Mouse (Mus musculus) midbrain, embryonic 10.5 days (tissue): Measurements from ENCODE around the gene Gm17604. TPM values are rescaled to one million over a fixed set of nuclear protein-coding genes. Genes with fewer than 3 reads are reported as not detected.

Experiments
- DNase-seq: peaks from one replicate; pipeline ENCODE4 v3.0.0-alpha.2; 2017; ENCODE audit warnings: low spot score
- H3K27ac ChIP-seq: fragments of 300-500 bp; sonication (generic); replicated peaks from 2 replicates; pipeline ENCODE4 v1.5.1; 2016; ENCODE audit warnings: mild to moderate bottlenecking
- H3K27me3 ChIP-seq: fragments of 300-500 bp; sonication (generic); 2 replicates; pipeline ENCODE4 v1.6.1; 2016; ENCODE audit warnings: low read depth, mild to moderate bottlenecking; ENCODE audit not compliant: poor library complexity, severe bottlenecking
- H3K36me3 ChIP-seq: fragments of 300-500 bp; sonication (generic); 2 replicates; pipeline ENCODE4 v1.6.1; 2016; ENCODE audit warnings: mild to moderate bottlenecking, moderate library complexity
- H3K4me1 ChIP-seq: fragments of 300-500 bp; sonication (generic); 2 replicates; pipeline ENCODE4 v1.6.1; 2016
- H3K4me3 ChIP-seq: fragments of 300-500 bp; sonication (generic); 2 replicates; pipeline ENCODE4 v1.5.1; 2016; ENCODE audit warnings: mild to moderate bottlenecking, moderate library complexity
- H3K9me3 ChIP-seq: fragments of 300-500 bp; sonication (generic); replicated peaks from 2 replicates; pipeline ENCODE4 v1.6.1; 2016; ENCODE audit warnings: mild to moderate bottlenecking
- WGBS: fragments of 180-500 bp; shearing (Covaris S2); methylation state at CpG from one replicate; pipeline ENCODE4 v1.1.7; 2016; 5-methylcytosine and 5-hydroxymethylcytosine counted together
- polyA plus RNA-seq: library from polyadenylated mRNA; unstranded; fragments of >200 nt; fragmentation: Nextera tagmentation; extraction: Ambion mirVana; gene quantifications from 2 replicates; pipeline ENCODE4 v1.2.1, GENCODE M21; 2016

Gm17604 gene
- not detected in 2 replicates for polyA plus RNA-seq

GRCm38 (mm10) chrX:165004779-165005324 is at the start of gene Gm17604:
TSS of gene Gm17604 (minus strand) at chrX:165004829.
- no peaks in the 10 kb centered on the region for H3K4me1 ChIP-seq
- H3K36me3 ChIP-seq: no peaks in the 10 kb centered on the region
- no peaks in the 10 kb centered on the region for H3K9me3 ChIP-seq
- DNase-seq: no peak
- H3K27me3 ChIP-seq: peaks cover 74% of the 10 kb centered on the region
- H3K4me3 ChIP-seq: no peak within 1 kb of the TSS
- H3K27ac ChIP-seq: no peak within 1 kb of the TSS

- no peak overlapping the region for H3K4me3 ChIP-seq
- 89% methylated on average over 1 of the region's 1 CpGs for WGBS
- H3K27me3 ChIP-seq: peaks cover 34% of the 10 kb centered on the region
- H3K9me3 ChIP-seq: no peaks in the 10 kb centered on the region
- DNase-seq: no peak
- no peaks in the 10 kb centered on the region for H3K36me3 ChIP-seq
- H3K27ac ChIP-seq: no peak overlapping the region
- H3K4me1 ChIP-seq: no peaks in the 10 kb centered on the region
Observed at GRCm38 (mm10) chrX:165049929-165050328, 45.3 kb upstream of the Gm17604 start.

GRCm38 (mm10) chrX:165003141-165003540 is 1.5 kb downstream of the Gm17604 start:
- H3K27me3 ChIP-seq: peaks cover 88% of the 10 kb centered on the region
- no peak overlapping the region for H3K27ac ChIP-seq
- H3K36me3 ChIP-seq: no peaks in the 10 kb centered on the region
- DNase-seq: no peak
- no peaks in the 10 kb centered on the region for H3K4me1 ChIP-seq
- no peak overlapping the region for H3K4me3 ChIP-seq
- H3K9me3 ChIP-seq: no peaks in the 10 kb centered on the region
- 48% methylated on average over 4 of the region's 4 CpGs for WGBS

- DNase-seq: peak; percentile 84
- H3K27me3 ChIP-seq: peaks cover 74% of the 10 kb centered on the region
- H3K4me1 ChIP-seq: peaks cover 8% of the 10 kb centered on the region; the same call in 1 of the 2 replicates
- no peaks in the 10 kb centered on the region for H3K9me3 ChIP-seq
- peak within 1 kb of the TSS; percentile 60 for H3K4me3 ChIP-seq
- peak within 1 kb of the TSS; percentile 81 for H3K27ac ChIP-seq
- 12% methylated on average over 26 of the region's 26 CpGs for WGBS
- no peaks in the 10 kb centered on the region for H3K36me3 ChIP-seq
Observed at GRCm38 (mm10) chrX:164980193-164980775, 24.3 kb downstream of the Gm17604 start, which contains the start of the genes Mospd2 and Fancb. TSS of gene Mospd2 (minus strand) at chrX:164980375. TSS of gene Fancb (plus strand) at chrX:164980592.

- peaks cover 8% of the 10 kb centered on the region; the same call in 1 of the 2 replicates for H3K4me1 ChIP-seq
- peaks cover 77% of the 10 kb centered on the region for H3K27me3 ChIP-seq
- no peak overlapping the region for H3K4me3 ChIP-seq
- H3K27ac ChIP-seq: no peak overlapping the region
- no peaks in the 10 kb centered on the region for H3K9me3 ChIP-seq
- DNase-seq: no peak
- 97% methylated on average over 2 of the region's 2 CpGs for WGBS
- no peaks in the 10 kb centered on the region for H3K36me3 ChIP-seq
Observed at GRCm38 (mm10) chrX:164978866-164979265, 25.8 kb downstream of the Gm17604 start.

- DNase-seq: no peak
- Histone ChIP-seq H3K27me3 (peaks cover 68% of the 10 kb centered on the region), H3K4me1 (no peaks in the 10 kb centered on the region), H3K4me3 (no peak overlapping the region), H3K9me3 (no peaks in the 10 kb centered on the region), H3K36me3 (no peaks in the 10 kb centered on the region), H3K27ac (no peak overlapping the region)
- 95% methylated on average over 3 of the region's 3 CpGs for WGBS
Observed at GRCm38 (mm10) chrX:164971206-164971605, 33.4 kb downstream of the Gm17604 start.

GRCm38 (mm10) chrX:164965750-164966448 is 38.7 kb downstream of the Gm17604 start:
- Histone ChIP-seq H3K36me3 (peaks cover 18% of the 10 kb centered on the region; the same call in 1 of the 2 replicates), H3K4me3 (no peak overlapping the region), H3K4me1 (no peaks in the 10 kb centered on the region), H3K27me3 (peaks cover 74% of the 10 kb centered on the region), H3K9me3 (no peaks in the 10 kb centered on the region), H3K27ac (no peak overlapping the region)
- WGBS: 95% methylated on average over 3 of the region's 3 CpGs
- no peak for DNase-seq

Other genes with a start within 250 kb of the Gm17604 start
- gene Mospd2, start 24.5 kb downstream of the Gm17604 start, polyA plus RNA-seq: 11.9 and 12.1 TPM in 2 replicates
- 10.0 and 10.3 TPM in 2 replicates for gene Fancb, start 24.2 kb downstream of the Gm17604 start, polyA plus RNA-seq